Mouse (Mus musculus) left cerebral cortex, adult 18-20 months (tissue): Measurements from ENCODE around the gene Prr7. TPM values are rescaled to one million over a fixed set of nuclear protein-coding genes. Genes with fewer than 3 reads are reported as not detected.

Experiments used
- DNase-seq, 2 experiments: peaks; one replicate each; pipeline ENCODE4 v3.0.0; 2021 to 2022; ENCODE audit warnings: low spot score in 2 of 2, mixed read lengths in 1 of 2
- total RNA-seq, 2 experiments: library from RNA; stranded (reverse); gene quantifications; 2 replicates each; pipeline ENCODE4 v1.2.3; 2021

Gene Prr7
- total RNA-seq, 2 experiments from 2014 or later: 66.6 to 70.1 TPM

- no peak for DNase-seq
Measured at GRCm38 (mm10) chr13:55447543-55447943, 16.5 kb upstream of the Prr7 start.

DNA sequence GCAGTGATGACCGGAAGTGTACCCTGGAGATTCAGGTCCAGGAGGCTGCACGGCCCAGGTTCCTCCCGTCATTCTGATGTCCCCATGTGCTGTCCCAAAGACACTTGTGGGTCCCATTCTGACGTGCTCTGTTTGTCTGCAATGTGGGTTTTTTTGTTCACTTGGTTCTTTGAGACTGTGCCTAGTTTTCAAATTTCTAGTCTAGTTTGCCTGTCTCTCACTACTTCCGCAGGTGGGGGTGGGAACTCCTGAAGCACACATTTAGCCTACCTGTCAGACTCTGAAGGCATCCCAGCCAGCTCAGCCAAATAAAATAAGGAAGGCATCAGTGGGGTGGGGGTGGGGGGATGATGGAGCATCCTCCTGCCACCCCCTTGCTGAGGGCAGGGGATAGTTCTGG, 15.9 kb upstream of the Prr7 start:
- DNase-seq: no peak

DNA sequence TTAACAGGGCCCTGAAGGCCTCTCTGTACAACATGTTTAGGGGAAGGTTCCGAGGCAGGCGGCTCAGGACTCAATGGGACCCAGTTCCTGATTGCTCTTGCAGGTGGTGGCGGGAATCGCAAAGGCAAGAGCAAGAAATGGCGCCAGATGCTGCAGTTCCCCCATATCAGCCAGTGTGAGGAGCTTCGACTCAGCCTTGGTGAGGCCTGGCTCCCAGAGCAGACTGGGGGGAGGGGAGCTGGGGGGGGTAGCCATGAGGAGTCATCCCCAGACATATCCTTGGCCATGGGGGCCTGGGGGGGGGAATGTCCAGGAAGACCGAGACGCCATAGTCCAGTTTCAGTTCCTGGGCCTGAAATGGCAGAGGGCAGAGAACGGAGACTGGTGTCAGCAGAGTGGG, 14.9 kb upstream of the Prr7 start:
- no peak for DNase-seq

DNA sequence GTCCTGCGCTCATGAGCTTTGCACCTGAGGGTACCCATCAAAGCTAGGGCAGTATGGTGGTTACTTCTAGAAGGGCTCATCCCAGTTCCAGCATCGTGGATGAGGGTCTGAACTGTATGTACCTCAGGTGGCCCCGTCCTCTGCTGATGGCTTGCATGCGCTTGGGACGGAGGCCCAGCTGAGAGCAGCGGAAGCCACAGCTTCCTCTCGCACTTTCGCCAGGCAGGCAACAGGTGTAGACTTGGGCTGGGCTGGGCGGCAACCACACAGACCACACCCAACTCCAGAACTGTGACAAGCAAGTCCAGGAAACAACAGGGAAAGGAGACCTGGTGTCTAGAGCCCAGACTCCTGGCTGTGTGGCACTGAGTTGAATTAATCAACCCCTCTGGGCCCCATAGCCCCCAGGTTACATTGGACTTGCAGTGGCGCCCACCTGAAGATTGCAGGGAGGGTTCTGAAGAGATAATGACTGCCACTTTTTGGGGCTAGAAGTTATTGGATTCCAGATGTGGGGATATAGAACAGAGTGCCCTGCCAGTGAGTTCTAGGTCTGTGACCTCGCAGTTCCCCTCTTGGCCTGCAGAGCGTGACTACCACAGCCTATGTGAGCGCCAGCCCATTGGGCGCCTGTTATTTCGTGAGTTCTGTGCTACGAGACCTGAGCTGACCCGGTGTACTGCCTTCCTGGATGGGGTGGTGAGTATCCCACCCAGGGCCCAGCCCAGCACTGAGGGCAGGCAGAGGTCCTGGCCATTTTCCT, 14.2 kb upstream of the Prr7 start:
- DNase-seq: no peak

DNA sequence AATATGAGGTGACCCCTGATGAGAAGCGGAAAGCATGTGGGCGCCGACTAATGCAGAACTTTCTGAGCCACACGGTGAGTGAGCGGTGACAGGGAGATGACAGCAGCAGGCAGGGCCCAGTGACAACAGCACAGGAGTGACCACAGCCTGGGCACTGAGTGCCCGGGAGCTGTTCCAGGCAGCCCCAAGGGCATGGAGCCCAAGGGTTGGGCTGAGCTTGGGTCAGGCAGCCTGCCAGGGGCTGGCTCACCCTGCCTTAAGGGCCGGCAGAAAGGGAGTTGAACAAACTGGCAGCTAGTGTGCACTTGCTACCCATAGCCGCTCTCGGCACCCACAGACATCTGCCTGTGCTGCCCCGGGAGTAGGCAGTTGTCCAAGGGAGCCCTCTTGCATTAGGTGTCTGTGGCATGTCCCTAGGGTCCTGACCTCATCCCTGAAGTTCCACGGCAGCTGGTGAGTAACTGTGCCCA, 13.5 kb upstream of the Prr7 start:
- peak in 1 of 2 experiments; percentile 36 for DNase-seq

- no peak for DNase-seq
Measured at GRCm38 (mm10) chr13:55451296-55451695, 12.8 kb upstream of the Prr7 start.

- no peak for DNase-seq
Measured at GRCm38 (mm10) chr13:55451785-55452549, 12.1 kb upstream of the Prr7 start.

DNA sequence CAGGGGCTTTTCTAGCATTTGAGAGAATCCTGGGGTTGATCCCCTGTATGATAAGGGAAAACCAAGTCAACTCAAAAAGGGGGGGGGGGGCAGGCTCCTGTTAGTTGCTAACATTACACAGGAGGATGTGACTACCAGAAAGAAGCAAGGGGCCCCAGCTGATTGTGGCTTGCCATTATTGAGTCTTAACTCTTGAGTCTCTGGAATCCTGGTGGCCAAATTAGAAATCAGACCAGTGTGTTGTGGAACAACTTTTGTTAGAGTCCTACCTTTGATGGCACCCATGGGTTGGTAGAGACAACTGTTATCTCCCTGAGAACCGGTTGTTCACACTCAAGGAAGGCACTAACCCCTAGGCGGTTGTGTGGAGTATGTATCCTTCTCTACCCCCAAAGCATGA, 1.1 kb upstream of the Prr7 start:
- DNase-seq: no peak

DNA sequence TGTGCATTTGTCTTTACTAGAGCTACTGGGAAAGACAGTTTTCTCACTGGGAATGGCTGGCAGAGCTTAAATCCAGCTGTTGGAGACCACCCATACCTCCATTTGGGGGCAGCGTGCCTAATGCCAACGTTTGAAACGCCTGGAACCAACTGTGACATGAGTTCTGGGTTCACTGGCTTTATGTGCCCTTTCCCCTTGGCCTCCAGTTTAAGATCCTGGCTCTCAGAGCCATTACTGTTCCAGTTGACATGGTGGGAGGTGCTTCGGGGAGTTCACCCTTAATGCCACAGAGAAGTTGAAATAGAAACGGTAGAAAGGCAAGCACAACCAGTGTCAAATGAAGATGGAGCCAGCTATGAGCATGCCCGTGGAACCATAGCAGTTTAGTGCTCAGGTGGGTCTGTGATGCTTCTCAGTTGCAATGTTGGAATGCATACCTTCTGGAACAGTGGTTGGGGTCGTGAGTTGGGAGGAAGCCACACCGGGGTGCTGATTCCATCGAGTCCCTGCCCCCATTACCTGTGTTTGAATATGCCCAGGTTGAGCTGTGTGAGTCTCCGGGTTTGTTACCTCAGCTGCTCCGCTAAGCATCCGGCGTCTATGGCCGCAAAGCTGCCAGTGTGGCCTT, 554 bp upstream of the Prr7 start:
- no peak for DNase-seq

GRCm38 (mm10) chr13:55465184-55465583, 1.1 kb downstream of the Prr7 start:
- DNase-seq: peak in 1 of 2 experiments; percentile 37

- DNase-seq: no peak
Measured at GRCm38 (mm10) chr13:55465830-55466440, 1.9 kb downstream of the Prr7 start.

GRCm38 (mm10) chr13:55468851-55469560, 4.9 kb downstream of the Prr7 start:
- no peak for DNase-seq

- DNase-seq: peak in 1 of 2 experiments; percentile 57
Measured at GRCm38 (mm10) chr13:55470372-55470771, 6.3 kb downstream of the Prr7 start.

- DNase-seq: peak; percentile 72 to 80
Measured at GRCm38 (mm10) chr13:55471156-55471818, 7.2 kb downstream of the Prr7 start.

DNA sequence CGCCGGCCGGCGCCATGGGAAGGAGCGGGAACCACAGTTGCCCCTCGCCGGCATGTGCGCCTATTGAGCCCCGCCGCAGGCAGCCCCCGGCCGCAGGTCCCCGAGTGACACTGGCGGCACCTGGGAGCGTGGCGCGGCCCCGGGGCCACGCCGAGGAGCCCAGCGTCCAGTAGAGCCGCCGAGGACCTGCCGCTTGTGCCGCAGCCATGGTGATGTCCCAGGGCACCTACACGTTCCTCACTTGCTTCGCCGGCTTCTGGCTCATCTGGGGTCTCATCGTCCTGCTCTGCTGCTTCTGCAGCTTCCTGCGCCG, 7.7 kb downstream of the Prr7 start:
- DNase-seq: no peak

- DNase-seq: peak; percentile 72 to 84
Measured at GRCm38 (mm10) chr13:55472132-55473022, 8.3 kb downstream of the Prr7 start.

DNA sequence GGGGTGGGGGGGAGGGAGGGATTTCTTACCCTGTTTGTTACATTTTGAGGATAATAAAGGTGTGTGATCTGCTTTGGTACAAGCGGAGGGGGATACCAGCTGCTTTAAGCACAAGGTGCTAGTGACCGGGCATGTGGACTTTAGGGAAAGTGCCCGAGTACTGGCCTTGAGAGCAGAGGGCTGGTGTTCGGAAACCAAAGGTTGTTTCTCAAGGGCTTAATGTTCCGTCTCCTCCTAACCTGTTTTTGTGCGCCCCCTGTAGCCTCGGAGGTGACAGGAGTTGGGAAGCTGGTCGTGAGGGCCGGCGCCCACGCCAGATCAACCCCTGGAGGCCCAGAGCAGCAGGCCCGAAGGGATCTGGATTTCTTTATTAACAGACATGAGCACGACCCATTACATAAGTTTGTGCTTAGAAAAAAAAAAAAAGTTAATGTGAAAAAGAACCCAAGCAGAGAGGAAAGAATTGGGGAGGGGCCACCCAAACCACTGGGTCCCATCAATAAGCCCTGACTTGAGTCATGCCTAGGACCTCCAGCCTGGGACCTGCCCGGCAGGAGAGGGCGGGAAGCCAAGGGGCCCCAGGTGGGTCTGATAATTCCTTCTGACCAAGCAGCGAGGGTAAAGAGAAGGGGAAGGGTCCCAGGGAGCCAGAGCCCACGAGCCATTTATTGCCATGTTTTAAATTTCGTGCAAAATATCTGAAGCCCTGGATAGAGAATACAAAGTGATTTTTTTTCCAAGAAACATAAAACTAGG, 9.2 kb downstream of the Prr7 start:
- no peak for DNase-seq

GRCm38 (mm10) chr13:55473961-55474360, 9.9 kb downstream of the Prr7 start:
- DNase-seq: no peak

DNA sequence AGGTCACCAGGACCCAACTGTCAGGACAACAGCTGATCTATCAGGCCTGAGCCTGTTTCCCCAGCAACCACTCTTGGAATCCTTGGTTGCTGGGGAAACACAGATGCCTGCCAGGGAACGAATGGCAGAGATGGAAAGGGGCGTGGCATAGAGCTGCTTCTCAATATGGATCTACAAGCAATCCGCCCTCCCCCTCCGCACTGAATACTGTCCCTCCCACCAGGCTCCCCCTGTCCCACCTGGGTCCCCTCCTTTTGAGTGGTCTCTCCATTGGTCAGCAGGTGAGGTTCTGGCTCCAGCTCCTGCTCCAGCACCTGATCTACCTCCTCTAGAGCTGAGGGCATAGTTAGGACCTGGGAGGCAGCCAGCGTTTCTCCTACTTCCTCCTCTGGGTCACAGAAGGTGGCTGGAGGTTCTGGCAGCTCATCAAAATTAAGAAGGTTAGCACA, 10.6 kb downstream of the Prr7 start:
- peak in 1 of 2 experiments; percentile 74 for DNase-seq
